Mouse (Mus musculus) heart, postnatal 25 days (tissue): ENCODE results near the gene Strn3. TPM values are rescaled to one million over a fixed set of nuclear protein-coding genes. Genes with fewer than 3 reads are reported as not detected.
"Not testable (repeated sequence)": the region's sequence is repeated elsewhere in the genome, so short reads cannot be mapped to it uniquely, and the experiment has no call there.

Experiments used
- DNase-seq: peaks from one replicate; pipeline ENCODE4 v3.0.0; 2022; ENCODE audit warnings: low spot score
- intact Hi-C: fragments of 180-260 bp; cut with DNase I; formaldehyde crosslinking; loops from one replicate; pipeline ENCODE4 v1.15.1; 2025
- total RNA-seq, 2 experiments: library from RNA; stranded (reverse); gene quantifications; 2 replicates each; pipeline ENCODE4 v1.2.3; 2021

Gene Strn3
- total RNA-seq, 2 experiments from 2014 or later, result 104 to 105 TPM

- intact Hi-C loops, result no loop called here
Measured at GRCm38 (mm10) chr12:51633481-51633880, 58.2 kb downstream of the Strn3 start.

GRCm38 (mm10) chr12:51623366-51623694, 68.4 kb downstream of the Strn3 start:
- intact Hi-C loops, result no loop called here
- no peak for DNase-seq

More at GRCm38 (mm10) chr12:51633481-51633880, 58.2 kb downstream of the Strn3 start:
- DNase-seq, result no peak

GRCm38 (mm10) chr12:51622670-51623365, 68.9 kb downstream of the Strn3 start:
- intact Hi-C loops, result no loop called here

GRCm38 (mm10) chr12:51621161-51621560, 70.5 kb downstream of the Strn3 start:
- intact Hi-C loops, result no loop called here
- DNase-seq, result no peak

More at GRCm38 (mm10) chr12:51622670-51623365, 68.9 kb downstream of the Strn3 start:
- no peak for DNase-seq

GRCm38 (mm10) chr12:51620572-51620971, 71.1 kb downstream of the Strn3 start:
- DNase-seq, result no peak
- intact Hi-C loops, result no loop called here

- intact Hi-C loops, result loop anchor here (10.0 kb wide), 1 partner anchor 188 kb away; no protein-coding TSS in a partner anchor
- DNase-seq, result no peak
Measured at GRCm38 (mm10) chr12:51612361-51612760, 79.3 kb downstream of the Strn3 start.

GRCm38 (mm10) chr12:51606138-51606537, 85.6 kb downstream of the Strn3 start:
- intact Hi-C loops, result no loop called here
- no peak for DNase-seq

- DNase-seq, result no peak
- intact Hi-C loops, result no loop called here
Measured at GRCm38 (mm10) chr12:51603306-51603705, 88.4 kb downstream of the Strn3 start.

- intact Hi-C loops, result no loop called here
- DNase-seq, result no peak
Measured at GRCm38 (mm10) chr12:51594030-51594470, 97.6 kb downstream of the Strn3 start.

GRCm38 (mm10) chr12:51593229-51594029, 98.3 kb downstream of the Strn3 start, which contains the start of gene Coch:
TSS of gene Coch (plus strand) at chr12:51593341.
- intact Hi-C loops, result no loop called here
- DNase-seq, result no peak

- intact Hi-C loops, result no loop called here
- DNase-seq, result no peak
Measured at GRCm38 (mm10) chr12:51592888-51593228, 98.8 kb downstream of the Strn3 start.

GRCm38 (mm10) chr12:51591921-51592320, 99.8 kb downstream of the Strn3 start:
- intact Hi-C loops, result no loop called here
- no peak for DNase-seq

- intact Hi-C loops, result no loop called here
- DNase-seq, result no peak
Measured at GRCm38 (mm10) chr12:51589263-51589662, 102.4 kb downstream of the Strn3 start.

GRCm38 (mm10) chr12:51577816-51578215, 113.9 kb downstream of the Strn3 start:
- DNase-seq, intact Hi-C loops: not testable (repeated sequence)

- intact Hi-C loops, result no loop called here
- no peak for DNase-seq
Measured at GRCm38 (mm10) chr12:51572651-51573050, 119.0 kb downstream of the Strn3 start.

GRCm38 (mm10) chr12:51569944-51570343, 121.8 kb downstream of the Strn3 start:
- intact Hi-C loops, result no loop called here
- DNase-seq, result no peak

GRCm38 (mm10) chr12:51569472-51569871, 122.2 kb downstream of the Strn3 start:
- DNase-seq, result no peak
- intact Hi-C loops, result no loop called here

GRCm38 (mm10) chr12:51567225-51567624, 124.5 kb downstream of the Strn3 start:
- intact Hi-C loops, result no loop called here
- no peak for DNase-seq

- intact Hi-C loops, result no loop called here
- no peak for DNase-seq
Measured at GRCm38 (mm10) chr12:51561416-51561815, 130.3 kb downstream of the Strn3 start.
